Mouse (Mus musculus) kidney, adult 2 months (tissue): ENCODE results near the gene Txnrd2. TPM values are rescaled to one million over a fixed set of nuclear protein-coding genes. Genes with fewer than 3 reads are reported as not detected.

Experiments
- DNase-seq: peaks from one replicate; pipeline ENCODE4 v3.0.0; 2021
- H3K27ac ChIP-seq: fragments of 200-500 bp; 2 replicates; pipeline ENCODE4 v1.5.1; 2012; ENCODE audit warnings: low read depth, low read length, control low read depth, inconsistent platforms; ENCODE audit not compliant: insufficient read depth
- H3K27me3 ChIP-seq: fragments of 200-500 bp; replicated peaks from 2 replicates; pipeline ENCODE4 v1.6.1; 2012; ENCODE audit warnings: mild to moderate bottlenecking, moderate library complexity, low read length, inconsistent platforms; ENCODE audit not compliant: control insufficient read depth, insufficient read depth
- H3K36me3 ChIP-seq: fragments of 200-500 bp; 2 replicates; pipeline ENCODE4 v1.6.1; 2012; ENCODE audit warnings: mild to moderate bottlenecking, moderate library complexity, low read length, inconsistent platforms; ENCODE audit not compliant: control insufficient read depth, insufficient read depth
- H3K4me1 ChIP-seq: fragments of 200-500 bp; 2 replicates; pipeline ENCODE4 v1.6.1; 2011; ENCODE audit warnings: low read length; ENCODE audit not compliant: control insufficient read depth, insufficient read depth
- H3K4me3 ChIP-seq: fragments of 200-500 bp; 2 replicates; pipeline ENCODE4 v1.5.1; 2011; ENCODE audit warnings: mild to moderate bottlenecking, low read depth, low read length, control low read depth; ENCODE audit not compliant: insufficient read depth
- CTCF ChIP-seq: fragments of 200-500 bp; conservative IDR thresholded peaks from 2 replicates; pipeline ENCODE4 v1.5.1; 2011; ENCODE audit warnings: low read depth, mild to moderate bottlenecking, control low read depth, low read length, moderate library complexity, mixed read lengths; ENCODE audit not compliant: insufficient read depth, insufficient read length
- POLR2A ChIP-seq: fragments of 200-500 bp; IDR thresholded peaks from one replicate; pipeline ENCODE4 v1.6.1; 2011; ENCODE audit warnings: low read depth, low read length, control low read depth
- WGBS: fragments of 180-500 bp; shearing (Covaris S2); methylation state at CpG from one replicate; pipeline ENCODE4 v1.1.7; 2018; 5-methylcytosine and 5-hydroxymethylcytosine counted together
- polyA plus RNA-seq: library from polyadenylated mRNA; depleted of rRNA; stranded (reverse); fragments of >200 nt; gene quantifications from 2 replicates; pipeline ENCODE4 v1.2.3, GENCODE M21; 2012; rRNA removed

Gene Txnrd2
- 35.2 and 39.1 TPM in 2 replicates for polyA plus RNA-seq

GRCm38 (mm10) chr16:18426215-18426791, at the start of gene Txnrd2:
Gene Txnrd2, plus strand, starts transcription at chr16:18426384.
- Histone ChIP-seq H3K27ac (peak within 1 kb of the TSS; percentile 70), H3K4me1 (peaks cover 23% of the 10 kb centered on the region), H3K4me3 (peak within 1 kb of the TSS; percentile 81), H3K36me3 (no peaks in the 10 kb centered on the region), H3K27me3 (no peaks in the 10 kb centered on the region)
- WGBS, result under 1% methylated on average over 52 of the region's 52 CpGs
- peak; percentile 84 for DNase-seq
- TF ChIP-seq POLR2A (no peak), CTCF (peak; percentile 36; the same call in 1 of the 2 replicates)

GRCm38 (mm10) chr16:18377203-18377602, 49.0 kb upstream of the Txnrd2 start:
- TF ChIP-seq CTCF, result no peak
- TF ChIP-seq POLR2A, result no peak
- Histone ChIP-seq H3K36me3 (no peaks in the 10 kb centered on the region), H3K27me3 (no peaks in the 10 kb centered on the region), H3K4me3 (no peak overlapping the region), H3K4me1 (peaks cover 33% of the 10 kb centered on the region), H3K27ac (peak overlapping the region; percentile 68)
- peak; percentile 87 for DNase-seq
- 47% methylated on average over 3 of the region's 3 CpGs for WGBS

GRCm38 (mm10) chr16:18378489-18378888, 47.7 kb upstream of the Txnrd2 start:
- Histone ChIP-seq H3K27ac (peak overlapping the region; percentile 69), H3K36me3 (no peaks in the 10 kb centered on the region), H3K4me1 (peaks cover 39% of the 10 kb centered on the region), H3K4me3 (no peak overlapping the region), H3K27me3 (no peaks in the 10 kb centered on the region)
- DNase-seq, result peak; percentile 83
- WGBS, result 11% methylated on average over 1 of the region's 1 CpGs
- TF ChIP-seq POLR2A (no peak), CTCF (no peak)

- WGBS, result 67% methylated on average over 8 of the region's 8 CpGs
Observed at GRCm38 (mm10) chr16:18379338-18380001, 46.7 kb upstream of the Txnrd2 start.

GRCm38 (mm10) chr16:18380495-18381063, 45.6 kb upstream of the Txnrd2 start:
- Histone ChIP-seq H3K4me1 (peaks cover 48% of the 10 kb centered on the region), H3K27me3 (no peaks in the 10 kb centered on the region), H3K36me3 (no peaks in the 10 kb centered on the region), H3K27ac (no peak overlapping the region), H3K4me3 (no peak overlapping the region)
- TF ChIP-seq CTCF (no peak), POLR2A (no peak)
- 79% methylated on average over 6 of the region's 6 CpGs for WGBS
- no peak for DNase-seq

More at GRCm38 (mm10) chr16:18379338-18380001, 46.7 kb upstream of the Txnrd2 start:
- TF ChIP-seq CTCF (no peak), POLR2A (no peak)
- Histone ChIP-seq H3K36me3 (no peaks in the 10 kb centered on the region), H3K27ac (no peak overlapping the region; the same call in 1 of the 2 replicates), H3K4me1 (peaks cover 46% of the 10 kb centered on the region), H3K27me3 (no peaks in the 10 kb centered on the region), H3K4me3 (no peak overlapping the region)
- DNase-seq, result peak; percentile 77

- H3K27me3 ChIP-seq, result no peaks in the 10 kb centered on the region
- DNase-seq, result no peak
- H3K27ac ChIP-seq, result no peak overlapping the region
- H3K4me3 ChIP-seq, result no peak overlapping the region
- peaks cover 47% of the 10 kb centered on the region for H3K4me1 ChIP-seq
- H3K36me3 ChIP-seq, result no peaks in the 10 kb centered on the region
- TF ChIP-seq CTCF (no peak), POLR2A (no peak)
- whole genome bisulfite sequencing, result 82% methylated on average over 6 of the region's 6 CpGs
Observed at GRCm38 (mm10) chr16:18381621-18382258, 44.4 kb upstream of the Txnrd2 start.
